Mouse (Mus musculus) heart, embryonic 15.5 days (tissue): ENCODE measurements around the gene Psmd11. TPM values are rescaled to one million over a fixed set of nuclear protein-coding genes. Genes with fewer than 3 reads are reported as not detected.
"Not testable (repeated sequence)": the region's sequence is repeated elsewhere in the genome, so short reads cannot be mapped to it uniquely, and the experiment has no call there.

Experiments used
- ATAC-seq: fragments of 200-750 bp; cut with Nextera tagmentation; replicated peaks from 2 replicates; pipeline ENCODE4 v1.8.0; 2017; ENCODE audit warnings: low read depth, moderate TSS enrichment; ENCODE audit not compliant: insufficient number of reproducible peaks, insufficient read depth, low FRiP score
- H3K27ac ChIP-seq: fragments of 300-500 bp; sonication (generic); 2 replicates; pipeline ENCODE4 v1.5.1; 2015; ENCODE audit warnings: mild to moderate bottlenecking, inconsistent platforms
- H3K27me3 ChIP-seq: fragments of 300-500 bp; sonication (generic); 2 replicates; pipeline ENCODE4 v1.6.1; 2015; ENCODE audit warnings: inconsistent platforms
- H3K36me3 ChIP-seq: fragments of 300-500 bp; sonication (generic); 2 replicates; pipeline ENCODE4 v1.6.1; 2015; ENCODE audit warnings: mild to moderate bottlenecking, inconsistent platforms
- H3K4me1 ChIP-seq: fragments of 300-500 bp; sonication (generic); replicated peaks from 2 replicates; pipeline ENCODE4 v1.6.1; 2015; ENCODE audit warnings: inconsistent platforms
- H3K4me2 ChIP-seq: fragments of 300-500 bp; sonication (generic); 2 replicates; pipeline ENCODE4 v1.6.1; 2015; ENCODE audit warnings: inconsistent platforms, mild to moderate bottlenecking, moderate library complexity
- H3K4me3 ChIP-seq: fragments of 300-500 bp; sonication (generic); 2 replicates; pipeline ENCODE4 v1.5.1; 2015; ENCODE audit warnings: mild to moderate bottlenecking, inconsistent platforms
- H3K9ac ChIP-seq: fragments of 300-500 bp; sonication (generic); 2 replicates; pipeline ENCODE4 v1.6.1; 2015; ENCODE audit warnings: mild to moderate bottlenecking, inconsistent platforms
- H3K9me3 ChIP-seq: fragments of 300-500 bp; sonication (generic); replicated peaks from 2 replicates; pipeline ENCODE4 v1.6.1; 2016; ENCODE audit warnings: inconsistent platforms
- WGBS: fragments of 180-500 bp; shearing (Covaris S2); methylation state at CpG from one replicate; pipeline ENCODE4 v1.1.7; 2015; ENCODE audit warnings: mixed read lengths; 5-methylcytosine and 5-hydroxymethylcytosine counted together
- polyA plus RNA-seq: library from polyadenylated mRNA; unstranded; fragments of >200 nt; fragmentation: Nextera tagmentation; extraction: Ambion mirVana; gene quantifications from 2 replicates; pipeline ENCODE4 v1.2.1, GENCODE M21; 2015

The Psmd11 gene
- polyA plus RNA-seq = 177 and 193 TPM in 2 replicates

DNA sequence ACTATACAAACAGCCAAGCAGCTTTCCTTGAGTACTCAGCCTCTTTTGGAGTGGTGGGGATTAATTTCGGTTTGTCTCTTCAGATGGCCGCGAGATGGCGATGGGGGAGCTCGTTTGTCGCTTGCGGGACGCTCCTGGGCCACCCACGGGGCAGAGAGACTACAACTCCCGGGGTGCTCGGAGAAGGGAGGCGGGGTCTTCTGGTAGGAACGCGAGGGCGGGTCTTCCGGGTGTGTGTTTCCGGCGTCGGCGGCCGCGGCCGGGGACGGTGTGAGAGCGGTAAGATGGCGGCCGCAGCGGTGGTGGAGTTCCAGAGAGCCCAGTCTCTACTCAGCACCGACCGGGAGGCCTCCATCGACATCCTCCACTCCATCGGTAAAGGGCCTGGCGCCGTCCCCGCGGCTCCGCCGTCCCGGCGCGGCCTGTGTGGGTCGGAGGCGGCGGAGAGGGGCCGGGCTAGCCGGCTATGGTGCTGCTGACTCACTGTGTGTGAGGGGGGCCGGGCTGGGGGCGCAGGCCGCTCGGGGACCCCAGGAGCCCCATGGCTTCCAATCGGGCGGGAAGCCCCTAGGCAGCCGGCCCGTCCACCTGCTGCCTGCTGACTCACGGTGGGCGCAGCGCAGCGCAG is at the start of gene Psmd11:
TSS of gene Psmd11 (plus strand) at position 235 of the 628 bp plus-strand sequence.
- Histone ChIP-seq H3K36me3 (peaks cover 17% of the 10 kb centered on the region), H3K4me1 (peaks cover 5% of the 10 kb centered on the region), H3K4me3 (peak within 1 kb of the TSS; percentile 99), H3K27ac (peak within 1 kb of the TSS; percentile 92), H3K4me2 (peak within 1 kb of the TSS; percentile 76), H3K27me3 (no peaks in the 10 kb centered on the region), H3K9me3 (no peaks in the 10 kb centered on the region), H3K9ac (peak within 1 kb of the TSS; percentile 99)
- under 1% methylated on average over 55 of the region's 58 CpGs for WGBS
- peak; percentile 98 for ATAC-seq

DNA sequence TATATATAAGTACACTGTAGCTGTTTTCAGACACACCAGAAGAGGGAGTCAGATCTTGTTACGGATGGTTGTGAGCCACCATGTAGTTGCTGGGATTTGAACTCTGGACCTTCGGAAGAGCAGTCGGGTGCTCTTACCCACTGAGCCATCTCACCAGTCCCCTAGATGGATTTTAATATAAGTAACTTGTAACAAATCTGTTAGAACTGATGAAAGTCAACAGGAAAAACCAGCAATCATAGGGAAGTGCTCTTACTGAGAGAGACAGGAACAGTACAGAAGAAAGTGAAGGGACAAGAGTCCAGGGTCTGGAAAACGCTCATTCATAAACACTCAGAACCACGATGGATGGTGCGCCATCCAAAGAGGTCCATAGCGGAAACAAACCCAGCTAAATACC is 49.2 kb upstream of the Psmd11 start:
- H3K9ac ChIP-seq, ATAC-seq, H3K36me3 ChIP-seq, H3K4me2 ChIP-seq, H3K4me3 ChIP-seq, H3K27me3 ChIP-seq, H3K27ac ChIP-seq, H3K9me3 ChIP-seq: not testable (repeated sequence)
- WGBS = 93% methylated on average over 7 of the region's 7 CpGs
- H3K4me1 ChIP-seq = peaks cover 14% of the 10 kb centered on the region; the same call in 1 of the 2 replicates

GRCm38 (mm10) chr11:80382626-80383018 is 45.8 kb upstream of the Psmd11 start:
- H3K4me1 ChIP-seq = peaks cover 31% of the 10 kb centered on the region
- ATAC-seq = no peak
- peak overlapping the region; percentile 78 for H3K4me3 ChIP-seq
- 5% methylated on average over 12 of the region's 12 CpGs for WGBS
- peak overlapping the region; percentile 70 for H3K4me2 ChIP-seq
- H3K9me3 ChIP-seq = no peaks in the 10 kb centered on the region
- peaks cover 14% of the 10 kb centered on the region for H3K36me3 ChIP-seq
- H3K27me3 ChIP-seq = no peaks in the 10 kb centered on the region
- H3K27ac ChIP-seq = peak overlapping the region; percentile 91
- peak overlapping the region; percentile 46; the same call in 1 of the 2 replicates for H3K9ac ChIP-seq

DNA sequence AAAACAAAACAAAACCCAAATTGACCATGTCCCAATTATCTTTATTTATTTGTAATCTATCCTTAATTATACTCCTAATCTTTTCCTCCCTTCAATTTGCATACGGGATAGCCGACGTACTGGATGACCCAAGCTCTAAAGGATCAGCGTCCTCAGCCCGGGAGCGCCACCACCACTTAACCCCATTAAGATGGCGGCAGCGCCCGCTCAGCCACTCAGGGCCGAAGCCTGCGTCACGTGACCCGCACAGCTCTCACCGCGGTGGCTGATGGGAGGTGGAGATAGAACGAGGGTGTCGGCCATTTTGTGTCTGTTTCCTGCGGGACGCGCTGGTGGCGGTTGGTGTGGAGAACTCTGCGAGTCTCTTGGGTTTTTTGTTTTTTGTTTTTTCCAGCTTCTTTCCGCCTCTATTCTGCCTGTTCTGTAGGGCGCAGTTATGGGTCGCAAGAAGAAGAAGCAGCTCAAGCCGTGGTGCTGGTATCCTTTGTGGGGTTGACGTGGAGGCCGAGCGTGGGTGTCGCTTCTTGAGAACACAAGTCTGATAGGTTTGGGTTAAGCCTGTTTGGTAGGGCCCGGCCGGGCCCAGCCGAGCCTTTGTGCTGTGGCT is 45.3 kb upstream of the Psmd11 start, which contains the start of gene Zfp207:
TSS of gene Zfp207 (plus strand) at position 261 of the 607 bp plus-strand sequence.
- H3K27ac ChIP-seq = peak within 1 kb of the TSS; percentile 91
- ATAC-seq = peak; percentile 92
- H3K36me3 ChIP-seq = peaks cover 18% of the 10 kb centered on the region
- H3K4me1 ChIP-seq = peaks cover 31% of the 10 kb centered on the region
- WGBS = under 1% methylated on average over 33 of the region's 33 CpGs
- H3K27me3 ChIP-seq = no peaks in the 10 kb centered on the region
- no peaks in the 10 kb centered on the region for H3K9me3 ChIP-seq
- peak within 1 kb of the TSS; percentile 78 for H3K4me3 ChIP-seq
- H3K9ac ChIP-seq = peak within 1 kb of the TSS; percentile 93
- H3K4me2 ChIP-seq = peak within 1 kb of the TSS; percentile 75

DNA sequence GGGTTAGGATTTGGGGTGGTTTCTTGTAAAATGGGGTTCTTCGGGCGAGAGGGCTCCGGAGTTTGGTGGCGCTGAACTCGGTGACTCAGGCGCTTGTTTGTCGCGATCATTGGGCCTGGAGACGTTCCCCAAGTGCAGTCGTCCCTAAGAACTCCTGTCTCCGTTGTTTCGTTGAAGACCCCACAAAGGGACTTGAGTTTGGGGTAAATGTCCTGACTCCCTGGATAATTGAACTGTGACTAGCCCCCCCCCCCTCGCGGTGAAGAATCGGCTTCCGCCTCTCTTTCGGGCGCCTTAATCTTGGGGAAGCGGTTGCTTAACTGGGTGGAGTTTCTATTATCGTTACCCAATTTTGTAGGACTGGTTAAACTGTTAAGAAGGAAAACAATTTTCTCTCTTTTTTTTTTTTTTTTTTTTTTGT is 44.8 kb upstream of the Psmd11 start:
- H3K4me3 ChIP-seq = peak overlapping the region; percentile 78
- H3K36me3 ChIP-seq = peaks cover 23% of the 10 kb centered on the region
- H3K4me1 ChIP-seq = peaks cover 28% of the 10 kb centered on the region
- peak overlapping the region; percentile 91 for H3K27ac ChIP-seq
- H3K9ac ChIP-seq = peak overlapping the region; percentile 93
- no peaks in the 10 kb centered on the region for H3K9me3 ChIP-seq
- 0 out of 2 replicates have a peak overlapping the region, but pooled peaks have one; percentile 16 for H3K4me2 ChIP-seq
- under 1% methylated on average over 20 of the region's 20 CpGs for WGBS
- no peaks in the 10 kb centered on the region for H3K27me3 ChIP-seq
- peak; percentile 15; the same call in 1 of the 2 replicates for ATAC-seq

DNA sequence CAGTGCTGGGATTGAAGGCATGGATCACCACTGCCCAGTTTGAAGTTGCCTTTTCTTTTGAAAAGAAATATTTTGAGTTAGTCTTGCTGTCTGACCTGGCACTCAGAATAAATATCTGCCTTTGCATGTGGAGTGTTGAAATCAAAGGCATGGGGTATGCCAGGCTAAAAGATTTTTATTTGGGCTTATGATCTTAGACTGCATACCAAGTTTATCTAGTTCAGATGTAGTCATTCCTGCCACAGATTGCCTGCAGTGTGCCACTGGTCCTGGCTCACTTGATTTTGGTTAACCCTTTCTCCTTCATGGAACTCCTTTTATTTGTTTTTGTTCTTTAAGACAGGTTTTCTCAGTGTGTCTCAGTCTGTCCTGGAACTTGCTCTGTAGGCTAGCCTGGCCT is 44.0 kb upstream of the Psmd11 start:
- ATAC-seq = no peak
- Histone ChIP-seq H3K9me3 (no peaks in the 10 kb centered on the region), H3K27me3 (no peaks in the 10 kb centered on the region), H3K36me3 (peaks cover 30% of the 10 kb centered on the region), H3K27ac (no peak overlapping the region), H3K4me1 (peaks cover 28% of the 10 kb centered on the region), H3K9ac (peak overlapping the region; percentile 55), H3K4me2 (peak overlapping the region; percentile 75), H3K4me3 (peak overlapping the region; percentile 60)

DNA sequence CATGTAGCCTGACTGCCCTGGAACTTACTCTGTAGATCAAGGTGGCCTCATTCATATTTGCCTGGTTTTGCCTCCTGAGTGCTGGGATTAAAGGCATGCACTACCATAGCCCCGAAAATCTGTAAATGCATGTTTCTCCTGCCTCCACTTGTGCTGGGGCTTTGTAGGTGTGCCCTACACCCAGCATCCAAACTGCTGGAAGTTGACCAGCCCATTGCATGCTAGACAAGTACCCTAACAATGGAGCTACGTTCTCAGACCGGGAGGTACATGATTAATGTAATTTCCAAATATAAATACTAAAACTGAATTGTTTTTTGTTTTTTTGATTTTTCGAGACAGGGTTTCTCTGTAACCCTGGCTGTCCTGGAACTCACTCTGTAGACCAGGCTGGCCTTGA is 43.4 kb upstream of the Psmd11 start:
- Histone ChIP-seq H3K9ac (peak overlapping the region; percentile 55), H3K36me3 (peaks cover 35% of the 10 kb centered on the region), H3K4me3 (peak overlapping the region; percentile 60), H3K4me2 (peak overlapping the region; percentile 75), H3K9me3 (no peaks in the 10 kb centered on the region), H3K27me3 (no peaks in the 10 kb centered on the region), H3K4me1 (peaks cover 28% of the 10 kb centered on the region), H3K27ac (no peak overlapping the region)
- WGBS = 41% methylated on average over 4 of the region's 4 CpGs
- ATAC-seq = no peak

DNA sequence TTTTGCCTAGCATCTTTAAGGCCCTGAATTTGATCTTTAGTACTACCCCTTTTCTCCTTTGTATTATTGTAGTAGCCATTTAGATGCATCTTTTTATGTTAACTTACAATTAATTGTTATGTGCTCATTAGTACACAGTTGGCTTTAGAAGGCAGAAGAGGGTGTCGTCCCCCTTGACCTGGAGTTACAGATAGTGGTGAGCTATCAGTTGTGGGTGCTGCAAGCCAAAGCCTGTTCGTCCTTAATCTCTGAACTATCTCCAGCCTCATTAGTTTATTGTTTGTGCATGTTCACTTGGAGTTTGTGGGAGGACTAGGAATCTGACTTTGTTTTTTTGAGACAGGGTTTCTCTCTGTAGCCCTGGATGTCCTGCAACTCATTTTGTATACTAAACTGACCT is 41.6 kb upstream of the Psmd11 start:
- Histone ChIP-seq H3K4me1 (peaks cover 28% of the 10 kb centered on the region), H3K9ac (no peak overlapping the region), H3K4me2 (peak overlapping the region; percentile 75), H3K4me3 (no peak overlapping the region), H3K27ac (no peak overlapping the region), H3K9me3 (no peaks in the 10 kb centered on the region), H3K36me3 (peaks cover 43% of the 10 kb centered on the region), H3K27me3 (no peaks in the 10 kb centered on the region)
- 53% methylated on average over 2 of the region's 2 CpGs for WGBS
- ATAC-seq = no peak

GRCm38 (mm10) chr11:80389885-80390284 is 38.5 kb upstream of the Psmd11 start:
- H3K9me3 ChIP-seq = no peaks in the 10 kb centered on the region
- no peak overlapping the region for H3K9ac ChIP-seq
- H3K4me1 ChIP-seq = peaks cover 18% of the 10 kb centered on the region
- H3K27me3 ChIP-seq = no peaks in the 10 kb centered on the region
- 63% methylated on average over 1 of the region's 1 CpGs for WGBS
- ATAC-seq = no peak
- no peak overlapping the region for H3K4me3 ChIP-seq
- H3K27ac ChIP-seq = no peak overlapping the region
- peaks cover 61% of the 10 kb centered on the region for H3K36me3 ChIP-seq
- H3K4me2 ChIP-seq = no peak overlapping the region

DNA sequence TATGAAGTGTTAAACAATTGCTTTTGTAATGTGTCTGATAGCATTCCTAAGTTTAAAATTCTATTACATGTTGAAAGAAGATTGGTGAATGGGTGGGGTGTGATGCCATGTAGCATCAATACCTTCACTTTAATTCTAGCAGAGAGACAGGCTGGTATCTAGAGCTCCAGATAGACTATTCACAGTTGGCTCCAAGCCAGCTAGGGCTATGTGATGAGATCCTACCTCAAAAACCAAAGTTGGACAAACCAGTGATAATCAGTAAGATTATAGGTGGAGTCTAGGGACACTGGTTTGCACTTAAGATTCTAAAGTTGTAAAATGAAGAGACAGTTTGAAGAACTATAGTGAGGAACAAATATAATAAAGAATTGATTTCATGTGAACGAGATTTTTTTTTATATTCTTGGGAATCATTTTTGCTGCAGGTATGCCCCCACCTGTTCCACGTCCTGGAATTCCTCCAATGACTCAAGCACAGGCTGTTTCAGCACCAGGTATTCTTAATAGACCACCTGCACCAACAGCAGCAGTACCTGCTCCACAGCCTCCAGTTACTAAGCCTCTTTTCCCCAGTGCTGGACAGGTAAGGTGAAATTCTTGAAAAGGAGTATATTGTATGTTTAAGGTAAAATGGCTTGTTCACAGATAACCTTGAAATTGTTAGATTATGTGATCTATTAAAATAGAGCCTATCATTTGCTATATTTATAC is 36.9 kb upstream of the Psmd11 start:
- H3K4me3 ChIP-seq = no peak overlapping the region
- H3K9ac ChIP-seq = no peak overlapping the region
- no peak for ATAC-seq
- H3K4me1 ChIP-seq = peaks cover 2% of the 10 kb centered on the region; the same call in 1 of the 2 replicates
- no peak overlapping the region for H3K27ac ChIP-seq
- H3K9me3 ChIP-seq = no peaks in the 10 kb centered on the region
- H3K27me3 ChIP-seq = no peaks in the 10 kb centered on the region
- H3K36me3 ChIP-seq = peaks cover 71% of the 10 kb centered on the region
- WGBS = 93% methylated on average over 2 of the region's 2 CpGs
- no peak overlapping the region for H3K4me2 ChIP-seq

DNA sequence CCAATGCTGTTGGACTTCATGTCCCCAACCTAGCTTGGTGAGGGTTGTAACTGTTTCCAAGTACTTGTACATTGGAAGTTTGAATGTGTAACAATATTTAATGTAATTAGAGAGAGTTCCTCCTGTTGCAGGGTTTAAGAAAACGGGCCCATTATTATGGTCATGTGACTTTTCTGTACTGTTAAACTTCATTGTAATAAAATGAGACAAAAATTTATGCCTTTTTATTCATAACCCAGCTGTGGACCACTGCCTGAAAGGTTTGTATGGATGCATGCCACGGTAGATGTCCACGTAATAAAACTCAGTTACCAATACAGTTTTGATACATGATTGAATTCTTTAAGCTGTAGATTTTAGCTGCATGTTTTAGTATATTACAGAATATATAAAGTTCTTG is 32.5 kb upstream of the Psmd11 start:
- Histone ChIP-seq H3K9me3 (no peaks in the 10 kb centered on the region), H3K4me3 (no peak overlapping the region), H3K9ac (no peak overlapping the region), H3K4me1 (no peaks in the 10 kb centered on the region), H3K27ac (no peak overlapping the region), H3K27me3 (no peaks in the 10 kb centered on the region), H3K36me3 (peaks cover 69% of the 10 kb centered on the region), H3K4me2 (no peak overlapping the region)
- 93% methylated on average over 3 of the region's 3 CpGs for WGBS
- no peak for ATAC-seq
